Mouse (Mus musculus): ENCODE data around the gene Gpx8.
"Not testable (repeated sequence)": the region's sequence is repeated elsewhere in the genome, so short reads cannot be mapped to it uniquely, and the experiment has no call there.

Gene Gpx8

DNA sequence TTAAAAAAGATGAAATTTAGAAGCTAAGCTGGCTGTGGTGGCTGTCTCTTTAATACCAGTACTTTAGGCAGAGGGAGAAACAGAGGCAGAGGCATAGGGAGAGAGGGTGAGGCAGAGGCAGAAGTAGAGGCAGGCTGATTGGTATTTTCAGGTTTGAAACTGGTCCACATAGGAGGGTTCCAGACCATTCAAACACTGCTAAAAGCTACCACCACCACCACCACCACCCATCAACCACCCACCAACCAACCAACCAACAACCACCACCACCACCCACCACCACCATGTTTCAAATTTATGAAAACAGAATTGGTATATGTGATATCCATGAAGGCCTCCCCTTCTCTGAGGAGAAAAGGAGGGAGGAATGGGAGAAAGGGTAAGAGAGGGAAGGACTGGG lies 13.4 kb downstream of the Gpx8 start:
- in situ Hi-C loops (cut with MboI; ENCODE audit: low pct_unique_long_range_greater_than_20kb in 1 of 2, low sequenced_read_pairs in 2 of 2, unreplicated experiment in 1 of 2): loop anchor here in 1 of 2 experiments (5.0 to 10.0 kb wide), 2 partner anchors 46 to 368 kb away; partner anchors contain the start of genes Ccno and Slc38a9

DNA sequence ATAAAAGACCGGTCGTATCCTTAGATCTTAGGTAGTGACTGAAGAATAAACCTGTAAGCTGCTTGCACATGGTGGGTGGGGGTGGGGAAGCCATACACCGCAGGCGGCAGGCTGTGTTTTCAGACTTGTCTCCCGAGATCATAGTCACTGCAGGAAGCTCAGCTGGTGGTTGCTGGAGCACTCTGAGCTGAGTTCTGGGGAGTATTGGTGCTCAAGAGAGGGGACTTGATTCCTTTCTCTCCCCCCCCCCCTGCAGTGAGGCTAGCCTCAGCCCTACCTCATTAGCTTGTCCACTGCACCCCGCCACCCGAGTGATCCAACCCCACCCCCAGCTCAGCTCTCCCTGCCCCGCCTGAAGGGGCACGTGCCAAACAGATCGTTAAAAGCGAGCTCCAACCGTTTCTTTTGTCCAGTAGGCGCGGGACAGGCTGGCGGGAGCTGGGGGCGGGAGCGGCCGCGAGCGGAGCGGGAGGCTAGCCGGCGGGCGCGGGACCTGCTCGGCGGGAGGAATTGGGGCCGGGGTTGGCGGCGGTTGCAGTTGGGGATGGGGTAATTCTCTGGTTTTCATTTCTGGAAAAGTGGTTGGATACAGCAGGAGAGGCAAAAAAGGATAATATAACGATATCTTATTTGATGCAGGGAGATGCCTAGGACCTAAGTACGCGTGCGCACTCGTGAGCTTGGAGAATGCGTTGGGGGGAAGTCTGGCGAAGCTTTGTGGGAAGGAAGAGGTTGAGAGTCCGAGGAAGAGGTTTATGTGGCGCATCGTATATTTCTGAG lies 14.2 kb downstream of the Gpx8 start:
- in situ Hi-C loops (cut with MboI; ENCODE audit: low pct_unique_long_range_greater_than_20kb in 1 of 2, low sequenced_read_pairs in 2 of 2, unreplicated experiment in 1 of 2): loop anchor here in 1 of 2 experiments (5.0 to 10.0 kb wide), 2 partner anchors 45 to 367 kb away; partner anchors contain the start of genes Ccno and Slc38a9

DNA sequence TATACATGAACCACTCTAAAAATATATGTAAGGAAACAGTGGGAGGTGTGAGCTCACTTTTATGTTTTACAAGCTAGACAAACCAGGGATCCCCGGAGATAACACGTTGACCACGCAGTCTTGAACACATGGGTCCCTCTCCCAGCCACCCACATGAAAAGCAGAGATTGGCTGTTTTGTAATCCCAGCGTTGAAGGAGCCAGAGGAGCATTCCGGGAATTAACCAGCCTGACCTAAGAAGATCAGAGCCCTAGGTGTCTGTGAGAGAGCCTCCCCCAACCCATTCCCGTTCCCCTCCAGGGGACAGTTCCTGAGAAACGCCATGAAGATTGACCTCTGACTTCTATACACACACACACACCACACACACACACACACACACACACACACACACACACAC lies 14.9 kb downstream of the Gpx8 start:
- in situ Hi-C loops (cut with MboI; ENCODE audit: low pct_unique_long_range_greater_than_20kb in 1 of 2, low sequenced_read_pairs in 2 of 2, unreplicated experiment in 1 of 2): loop anchor here in 1 of 2 experiments (5.0 to 10.0 kb wide), 2 partner anchors 44 to 367 kb away; partner anchors contain the start of genes Ccno and Slc38a9

DNA sequence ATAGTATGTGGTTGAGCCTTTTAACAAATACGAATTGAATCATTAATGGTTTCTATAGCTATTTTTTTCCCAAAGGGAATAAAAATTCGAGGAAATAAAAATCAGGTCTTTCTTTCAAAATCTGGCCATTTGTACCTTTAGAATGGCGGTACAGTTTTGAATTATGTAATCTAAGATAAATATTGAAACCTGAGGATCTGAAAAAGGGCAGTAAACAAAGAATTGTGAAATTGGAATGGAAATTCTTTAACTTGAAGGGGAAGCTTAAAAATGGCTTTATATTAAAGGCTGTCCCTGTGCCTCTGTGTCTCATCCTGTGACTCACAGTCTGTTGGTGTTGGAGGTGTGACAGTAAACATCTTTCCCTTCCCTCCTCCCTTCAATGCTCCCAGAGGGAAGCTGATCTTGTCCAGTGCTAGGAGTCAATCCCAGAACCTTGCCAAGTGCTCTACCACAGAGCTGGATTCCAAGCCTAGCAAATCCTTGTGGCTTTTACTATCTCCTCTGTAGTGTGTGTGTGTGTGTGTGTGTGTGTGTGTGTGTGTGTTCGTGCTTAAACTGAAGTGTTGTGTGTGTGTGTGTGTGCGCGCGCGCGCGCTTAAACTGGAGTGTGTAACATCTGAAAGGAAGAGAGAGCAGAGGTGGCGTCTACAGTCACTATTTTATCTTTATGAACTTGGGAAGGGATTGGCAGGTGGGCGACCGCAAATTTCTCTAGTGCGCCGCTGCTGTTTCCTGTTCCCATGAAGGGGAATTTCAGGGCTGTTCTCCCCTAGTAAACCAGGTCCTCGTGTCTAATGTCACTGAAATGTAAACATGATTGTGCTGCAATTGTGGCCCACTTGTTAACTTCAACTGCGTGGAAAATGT lies 22.7 kb downstream of the Gpx8 start:
- in situ Hi-C loops (cut with MboI; ENCODE audit: low pct_unique_long_range_greater_than_20kb in 1 of 2, low sequenced_read_pairs in 2 of 2, unreplicated experiment in 1 of 2): no loop called here

DNA sequence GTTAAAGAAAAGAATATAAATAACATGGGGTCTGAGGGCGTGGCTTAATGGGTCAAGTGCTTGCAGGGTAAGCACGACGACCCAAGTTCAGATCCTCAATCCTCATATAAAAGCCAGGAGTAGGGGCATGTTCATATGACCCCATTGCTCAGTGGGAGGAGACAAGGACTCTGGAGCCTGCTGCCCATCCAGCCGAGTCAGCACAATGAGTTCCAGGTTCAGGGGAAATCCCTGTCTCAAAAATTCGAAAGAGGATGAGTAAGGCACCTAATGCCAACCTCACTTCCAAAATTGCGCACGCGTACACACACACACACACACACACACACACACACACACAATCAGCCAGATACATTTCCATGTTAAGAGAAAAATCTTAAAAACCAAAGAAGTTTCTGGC lies 23.7 kb downstream of the Gpx8 start:
- in situ Hi-C loops (cut with MboI; ENCODE audit: low pct_unique_long_range_greater_than_20kb in 1 of 2, low sequenced_read_pairs in 2 of 2, unreplicated experiment in 1 of 2): no loop called here

DNA sequence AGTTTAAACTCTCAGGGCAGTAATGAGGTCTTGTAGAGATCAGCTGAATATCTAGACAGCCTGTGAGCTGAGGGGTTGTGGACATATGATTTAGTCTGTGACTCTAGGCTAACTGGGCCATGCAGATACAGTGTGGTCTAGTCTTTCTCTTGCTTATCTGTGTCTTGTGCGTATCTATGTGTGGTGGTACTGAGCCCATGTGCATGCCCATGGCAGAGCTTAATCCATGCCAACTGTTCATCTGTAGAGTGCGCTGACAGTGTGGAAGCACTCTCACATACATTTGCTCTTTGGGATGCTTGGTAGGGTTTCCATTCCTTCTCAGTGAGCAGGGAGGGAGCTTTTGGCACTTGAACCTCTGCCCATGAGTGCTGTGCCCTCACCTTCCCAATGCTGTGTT lies 24.7 kb downstream of the Gpx8 start:
- in situ Hi-C loops (cut with MboI; ENCODE audit: low pct_unique_long_range_greater_than_20kb in 1 of 2, low sequenced_read_pairs in 2 of 2, unreplicated experiment in 1 of 2): no loop called here

DNA sequence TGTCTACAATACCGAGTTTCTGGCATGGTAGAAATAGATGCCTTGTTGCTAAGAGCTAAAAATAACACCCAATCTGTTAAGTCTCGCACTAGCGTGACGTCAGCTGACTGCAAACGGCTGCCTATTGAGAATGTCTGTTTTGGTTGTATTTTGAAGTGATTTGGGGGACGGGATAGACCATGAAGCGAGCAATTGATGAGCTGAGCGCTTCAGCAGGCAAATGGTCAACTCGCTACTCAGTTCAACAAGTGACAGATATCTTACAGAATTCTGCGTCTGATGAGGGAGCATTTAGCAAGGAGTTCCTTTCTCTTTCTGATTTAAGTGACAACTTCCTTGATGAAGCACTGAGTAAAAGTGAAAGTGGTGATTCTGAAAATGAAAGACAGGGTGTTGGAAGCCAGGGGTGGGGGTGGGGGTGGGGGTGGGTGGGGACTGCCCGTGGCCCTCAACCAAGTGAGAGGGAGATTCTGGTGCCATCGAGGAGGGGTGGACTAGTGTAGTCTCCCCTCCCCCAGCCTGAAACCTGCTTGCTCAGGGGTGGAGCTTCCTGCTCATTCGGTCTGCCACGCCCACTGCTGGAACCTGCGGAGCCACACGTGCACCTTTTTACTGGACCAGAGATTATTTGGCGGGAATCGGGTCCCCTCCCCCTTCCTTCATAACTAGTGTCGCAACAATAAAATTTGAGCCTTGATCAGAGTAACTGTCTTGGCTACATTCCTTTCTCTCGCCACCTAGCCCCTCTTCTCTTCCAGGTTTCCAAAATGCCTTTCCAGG lies 32.8 kb downstream of the Gpx8 start:
- in situ Hi-C loops (cut with MboI; ENCODE audit: low pct_unique_long_range_greater_than_20kb in 1 of 2, low sequenced_read_pairs in 2 of 2, unreplicated experiment in 1 of 2): not testable (repeated sequence)

DNA sequence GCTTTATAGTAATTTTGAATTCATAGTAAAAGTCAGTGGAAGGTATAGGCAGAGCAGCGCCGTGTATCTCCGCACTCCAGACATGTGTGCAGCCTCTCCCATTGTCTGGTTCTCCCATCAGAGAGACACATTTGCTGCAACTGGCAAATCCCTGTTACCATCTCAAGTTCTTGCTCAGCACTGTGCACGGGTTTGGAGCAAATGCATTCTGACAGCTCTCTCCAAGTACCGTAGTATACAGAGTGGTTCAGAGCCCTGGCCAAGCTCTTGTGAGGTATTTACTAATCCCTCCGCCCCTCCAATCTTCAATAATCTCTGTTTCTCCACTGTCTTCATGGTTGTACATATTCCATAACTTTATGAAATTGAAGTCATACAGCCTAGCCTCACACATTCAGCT lies 33.5 kb downstream of the Gpx8 start:
- in situ Hi-C loops (cut with MboI; ENCODE audit: low pct_unique_long_range_greater_than_20kb in 1 of 2, low sequenced_read_pairs in 2 of 2, unreplicated experiment in 1 of 2): no loop called here

DNA sequence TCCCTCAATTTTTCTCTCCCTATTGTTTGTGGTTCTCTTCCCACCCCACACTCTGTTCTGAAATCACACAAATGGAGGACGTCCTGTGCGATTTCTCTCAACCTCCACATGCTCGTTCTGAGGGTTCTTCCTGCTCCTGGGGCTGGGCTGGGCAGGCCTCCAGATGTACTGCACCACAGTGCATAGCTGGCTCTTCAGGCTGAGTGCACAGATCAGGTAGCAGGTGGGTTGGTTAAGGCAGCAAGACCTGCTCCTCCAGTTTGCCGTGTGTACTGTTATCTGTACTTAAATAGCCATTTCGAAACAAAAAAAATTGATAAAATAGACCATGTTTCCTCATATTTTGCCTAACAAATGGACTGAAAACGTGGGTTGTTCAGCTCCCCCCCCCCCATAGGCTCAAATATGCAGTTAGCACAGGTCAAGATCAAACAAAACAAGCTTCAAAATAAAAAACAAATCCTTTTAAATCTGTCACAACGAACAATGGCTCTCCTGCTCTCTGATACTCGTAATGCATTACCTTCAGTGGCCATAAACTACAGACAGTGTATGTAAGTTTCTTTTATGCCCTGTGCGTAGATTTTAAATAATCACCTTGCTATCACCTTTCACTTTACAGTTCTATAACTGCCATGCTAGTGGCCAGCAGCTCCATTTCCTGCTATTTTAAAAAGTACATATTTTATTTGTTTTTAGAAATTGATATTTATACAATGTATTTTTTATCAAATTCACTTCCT lies 45.5 kb downstream of the Gpx8 start:
- in situ Hi-C loops (cut with MboI; ENCODE audit: low pct_unique_long_range_greater_than_20kb in 1 of 2, low sequenced_read_pairs in 2 of 2, unreplicated experiment in 1 of 2): no loop called here

DNA sequence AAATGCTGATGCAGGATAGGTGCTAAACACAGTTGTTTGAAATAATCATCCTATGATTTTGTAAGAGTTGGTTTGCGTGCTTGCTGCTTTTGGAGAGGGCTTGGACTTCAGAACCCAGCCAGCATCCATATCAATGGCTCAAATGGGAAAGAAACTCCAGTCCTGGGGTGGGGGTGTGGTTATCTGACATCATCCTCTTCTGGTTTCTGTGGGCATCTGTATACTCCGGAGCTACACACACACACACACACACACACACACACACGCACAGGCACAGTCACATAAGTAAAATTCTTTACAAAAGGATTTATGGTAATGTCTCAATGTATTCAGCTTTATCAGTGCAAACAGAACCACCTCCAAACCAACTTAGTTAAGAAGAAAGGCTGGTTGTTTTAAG lies 46.1 kb downstream of the Gpx8 start:
- in situ Hi-C loops (cut with MboI; ENCODE audit: low pct_unique_long_range_greater_than_20kb in 1 of 2, low sequenced_read_pairs in 2 of 2, unreplicated experiment in 1 of 2): no loop called here

DNA sequence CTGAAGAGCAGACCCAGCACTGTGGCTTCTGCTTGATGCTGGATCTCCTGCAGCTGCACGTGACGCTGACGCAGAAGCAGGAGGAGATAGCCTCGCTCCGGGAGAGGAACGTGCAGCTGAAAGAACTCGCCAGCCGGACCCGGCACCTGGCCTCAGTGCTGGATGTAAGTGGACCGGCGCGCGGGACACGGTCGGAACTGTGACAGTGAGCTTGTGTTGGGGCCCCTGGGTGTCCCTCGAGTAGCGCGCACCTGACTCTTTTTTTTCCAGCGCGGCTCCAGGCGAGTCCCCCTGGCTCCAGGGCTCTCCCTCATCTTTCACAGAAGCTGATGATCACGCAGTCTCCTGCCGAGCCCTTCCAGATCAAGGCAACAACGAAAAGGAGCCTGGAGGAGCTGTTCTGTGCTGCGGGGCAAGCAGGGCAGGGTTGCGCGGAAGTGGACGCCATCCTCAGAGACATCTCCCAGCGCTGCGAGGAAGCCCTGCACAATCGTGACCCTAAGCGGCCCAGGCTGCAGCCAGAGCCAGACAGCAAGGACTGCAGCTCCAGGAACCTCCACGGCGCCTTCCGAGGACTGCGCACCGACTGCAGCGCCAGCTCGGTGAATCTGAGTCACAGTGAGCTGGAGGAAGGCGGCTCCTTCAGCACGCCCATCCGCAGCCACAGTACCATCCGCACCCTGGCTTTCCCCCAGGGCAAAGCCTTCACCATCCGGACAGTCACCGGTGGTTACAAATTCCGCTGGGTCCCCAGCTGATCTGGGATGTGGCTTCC lies 47.6 kb downstream of the Gpx8 start:
- in situ Hi-C loops (cut with MboI; ENCODE audit: low pct_unique_long_range_greater_than_20kb in 1 of 2, low sequenced_read_pairs in 2 of 2, unreplicated experiment in 1 of 2): no loop called here

DNA sequence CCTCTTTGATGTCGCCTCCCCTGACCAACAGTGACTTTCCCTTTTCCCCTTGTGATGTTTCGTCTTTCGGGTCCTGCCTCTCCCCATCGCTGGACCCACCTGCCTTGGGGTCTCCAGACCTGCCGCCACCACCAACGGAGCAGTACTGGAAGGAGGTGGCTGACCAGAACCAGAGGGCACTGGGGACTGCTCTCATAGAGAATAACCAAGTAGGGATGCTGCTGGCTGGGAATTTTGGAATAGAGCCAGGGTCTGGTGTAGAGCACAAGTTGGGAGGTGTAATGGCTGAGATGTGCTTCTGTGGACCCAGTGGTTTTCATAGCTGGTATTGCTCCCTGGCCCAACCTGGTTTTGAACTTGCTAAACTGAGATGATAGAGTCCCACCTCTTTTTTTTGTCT lies 48.8 kb downstream of the Gpx8 start:
- in situ Hi-C loops (cut with MboI; ENCODE audit: low pct_unique_long_range_greater_than_20kb in 1 of 2, low sequenced_read_pairs in 2 of 2, unreplicated experiment in 1 of 2): no loop called here

DNA sequence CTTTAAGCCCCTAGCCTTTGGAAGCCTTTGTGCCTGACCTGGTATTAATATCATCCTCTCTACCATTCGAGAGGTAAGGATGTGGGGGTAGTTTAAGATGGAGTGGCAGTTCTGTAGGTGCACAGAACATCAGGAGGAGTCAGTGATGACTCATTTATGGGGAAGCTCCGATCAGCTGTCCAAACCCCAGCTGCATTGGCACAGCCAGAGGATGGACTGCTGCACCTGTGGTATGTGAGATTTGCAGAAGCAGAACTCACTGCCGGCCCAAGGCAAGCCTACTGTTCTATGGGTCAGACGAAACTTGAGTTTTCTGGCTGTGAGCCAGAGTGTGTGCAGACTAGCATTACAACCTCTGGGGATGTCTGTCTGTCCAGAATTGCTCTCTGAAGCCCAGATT lies 49.8 kb downstream of the Gpx8 start:
- in situ Hi-C loops (cut with MboI; ENCODE audit: low pct_unique_long_range_greater_than_20kb in 1 of 2, low sequenced_read_pairs in 2 of 2, unreplicated experiment in 1 of 2): no loop called here

DNA sequence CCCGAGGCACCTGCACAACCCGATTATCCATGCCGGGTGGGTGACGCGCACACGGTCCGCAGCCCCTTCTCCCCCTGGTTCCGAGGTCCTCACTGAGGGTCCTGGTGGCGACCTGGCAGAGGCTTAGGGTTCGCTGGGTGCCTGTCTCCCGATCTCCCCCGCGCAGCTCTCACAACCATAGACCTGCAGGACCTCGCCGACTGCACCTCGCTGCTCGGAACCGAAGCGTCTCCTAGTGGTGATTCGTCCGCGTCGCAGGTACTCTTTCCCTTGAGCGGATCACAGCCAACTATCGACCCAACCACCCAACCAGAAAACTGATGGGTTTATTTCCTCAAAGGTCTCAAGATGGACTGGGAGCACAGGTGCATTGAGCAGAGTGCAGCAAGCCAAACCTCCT lies 52.0 kb downstream of the Gpx8 start:
- in situ Hi-C loops (cut with MboI; ENCODE audit: low pct_unique_long_range_greater_than_20kb in 1 of 2, low sequenced_read_pairs in 2 of 2, unreplicated experiment in 1 of 2): no loop called here

DNA sequence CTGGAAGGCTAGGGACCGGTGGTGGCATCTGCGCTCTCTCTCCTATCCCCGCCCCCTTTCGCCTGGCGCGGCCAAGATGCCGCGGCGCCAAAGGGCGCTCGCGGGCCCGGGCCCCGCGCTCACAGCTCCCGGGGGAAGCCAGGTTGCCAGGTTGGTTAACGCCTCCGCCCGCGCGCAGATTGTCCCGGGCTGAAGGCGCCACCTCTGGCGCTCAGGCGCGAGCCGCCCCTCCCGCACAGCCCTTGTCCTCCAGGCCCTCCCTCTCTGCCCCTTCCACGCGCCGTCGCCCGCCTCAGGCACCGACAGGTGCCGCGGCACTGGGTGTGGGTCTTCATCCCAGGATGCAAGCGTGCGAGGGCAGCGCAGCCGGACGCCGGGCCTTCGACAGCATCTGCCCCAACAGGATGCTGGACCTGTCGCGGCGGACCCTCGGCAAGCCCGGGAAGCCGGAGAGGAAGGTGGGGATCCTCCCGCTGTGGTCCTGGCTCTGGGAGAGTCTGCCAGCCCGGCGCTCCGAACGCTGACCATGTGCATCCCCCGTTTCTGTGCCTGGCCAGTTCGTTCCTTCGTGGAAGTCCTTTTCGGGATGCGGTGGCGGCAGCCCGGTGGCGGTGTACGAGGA lies 52.6 kb downstream of the Gpx8 start, which contains the start of gene Mcidas:
Mcidas (plus strand) TSS at position 315 of the 622 bp plus-strand sequence.
- in situ Hi-C loops (cut with MboI; ENCODE audit: low pct_unique_long_range_greater_than_20kb in 1 of 2, low sequenced_read_pairs in 2 of 2, unreplicated experiment in 1 of 2): no loop called here
